Mouse (Mus musculus): ENCODE measurements at regions not wholly inside any gene's neighbourhood (a gene's known extent, or its start where the extent isn't known, plus 50 kb on each side); places are given as distances from the start of the nearest gene placed in this dataset.

GRCm38 (mm10) chr15:51628518-51628917, 2256.2 kb upstream of the Gm7489 start:
- peak; percentile 12 for DNase-seq (ENCODE audit: low read depth, low spot score)
- Histone ChIP-seq H3K4me3 (ENCODE audit: control insufficient read depth in 1 of 2, insufficient read depth in 1 of 2, low read depth in 2 of 2, low read length in 2 of 2) (peak overlapping the region; percentile 49 to 72), H3K4me1 (ENCODE audit: control insufficient read depth in 1 of 2, insufficient read depth in 2 of 2, low read length in 2 of 2) (no peaks in the 10 kb centered on the region; a peak in 2 of 4 replicates), H3K9ac (ENCODE audit: control insufficient read depth, low read depth, low read length, poor library complexity, severe bottlenecking) (0 out of 2 replicates have a peak overlapping the region, but pooled peaks have one; percentile 25), H3K79me2 (ENCODE audit: control insufficient read depth, insufficient read depth, low read length, poor library complexity) (no peaks in the 10 kb centered on the region), H3K9me3 (replicated peaks; ENCODE audit: insufficient read depth, low read length) (no peaks in the 10 kb centered on the region), H3K27ac (ENCODE audit: control insufficient read depth, low read depth, low read length) (no peak overlapping the region), H3K27me3 (ENCODE audit: control insufficient read depth in 1 of 2, insufficient read depth in 2 of 2, low read length in 2 of 2) (no peaks in the 10 kb centered on the region), H3K36me3 (ENCODE audit: control insufficient read depth in 1 of 2, insufficient read depth in 2 of 2, low read length in 2 of 2) (no peaks in the 10 kb centered on the region)
- no peak for TF ChIP-seq NELFE (IDR thresholded peaks at IDR 0.05; ENCODE audit: low read depth, low read length)
- no peak for TF ChIP-seq ETS1 (IDR thresholded peaks at IDR 0.05; ENCODE audit: low read depth, low read length)
- TF ChIP-seq SMC3 (IDR thresholded peaks at IDR 0.05; ENCODE audit: low read depth, low read length), result no peak
- no peak for TF ChIP-seq MEF2A (IDR thresholded peaks at IDR 0.05; ENCODE audit: extremely low read depth, insufficient replicate concordance, low read depth, low read length, poor library complexity, severe bottlenecking)

- no peaks in the 10 kb centered on the region for H3K9me3 ChIP-seq (replicated peaks; ENCODE audit: insufficient read depth, low read length)
- H3K4me1 ChIP-seq (ENCODE audit: control insufficient read depth in 1 of 2, insufficient read depth in 2 of 2, low read length in 2 of 2), result no peaks in the 10 kb centered on the region; a peak in 2 of 4 replicates
- H3K9ac ChIP-seq (ENCODE audit: control insufficient read depth, low read depth, low read length, poor library complexity, severe bottlenecking), result no peak overlapping the region
- H3K27ac ChIP-seq (ENCODE audit: control insufficient read depth, low read depth, low read length), result no peak overlapping the region
- no peaks in the 10 kb centered on the region for H3K79me2 ChIP-seq (ENCODE audit: control insufficient read depth, insufficient read depth, low read length, poor library complexity)
- H3K27me3 ChIP-seq (ENCODE audit: control insufficient read depth in 1 of 2, insufficient read depth in 2 of 2, low read length in 2 of 2), result no peaks in the 10 kb centered on the region
- no peak overlapping the region for H3K4me3 ChIP-seq (ENCODE audit: control insufficient read depth in 1 of 2, insufficient read depth in 1 of 2, low read depth in 2 of 2, low read length in 2 of 2)
- no peak for TF ChIP-seq MEF2A (IDR thresholded peaks at IDR 0.05; ENCODE audit: extremely low read depth, insufficient replicate concordance, low read depth, low read length, poor library complexity, severe bottlenecking)
- no peak for TF ChIP-seq SMC3 (IDR thresholded peaks at IDR 0.05; ENCODE audit: low read depth, low read length)
- TF ChIP-seq MAX (IDR thresholded peaks at IDR 0.05; ENCODE audit: low read length), result no peak
- H3K36me3 ChIP-seq (ENCODE audit: control insufficient read depth in 1 of 2, insufficient read depth in 2 of 2, low read length in 2 of 2), result no peaks in the 10 kb centered on the region
- DNase-seq (ENCODE audit: low read depth, low spot score), result no peak
These were observed 2252.8 kb upstream of the Gm7489 start for GRCm38 (mm10) chr15:51631881-51632280.

- 0 out of 2 replicates have a peak, but pooled peaks have one; percentile 13 for TF ChIP-seq TCF12 (IDR thresholded peaks at IDR 0.05; ENCODE audit: low read depth, low read length)
- no peak for TF ChIP-seq ZNF384 (IDR thresholded peaks at IDR 0.05; ENCODE audit: low read depth, low read length)
- no peak for TF ChIP-seq SIN3A (IDR thresholded peaks at IDR 0.05; ENCODE audit: low read length)
- no peak for TF ChIP-seq USF2 (IDR thresholded peaks at IDR 0.05; ENCODE audit: borderline replicate concordance in 1 of 2, insufficient read depth in 1 of 2, low read depth in 1 of 2, low read length in 2 of 2)
- Histone ChIP-seq H3K36me3 (ENCODE audit: control insufficient read depth in 1 of 2, insufficient read depth in 2 of 2, low read length in 2 of 2) (no peaks in the 10 kb centered on the region), H3K79me2 (ENCODE audit: control insufficient read depth, insufficient read depth, low read length, poor library complexity) (no peaks in the 10 kb centered on the region), H3K4me1 (ENCODE audit: control insufficient read depth in 1 of 2, insufficient read depth in 2 of 2, low read length in 2 of 2) (no peaks in the 10 kb centered on the region; a peak in 2 of 4 replicates), H3K27me3 (ENCODE audit: control insufficient read depth in 1 of 2, insufficient read depth in 2 of 2, low read length in 2 of 2) (no peaks in the 10 kb centered on the region), H3K4me3 (ENCODE audit: control insufficient read depth in 1 of 2, insufficient read depth in 1 of 2, low read depth in 2 of 2, low read length in 2 of 2) (no peak overlapping the region), H3K9me3 (replicated peaks; ENCODE audit: insufficient read depth, low read length) (no peaks in the 10 kb centered on the region), H3K9ac (ENCODE audit: control insufficient read depth, low read depth, low read length, poor library complexity, severe bottlenecking) (no peak overlapping the region), H3K27ac (ENCODE audit: control insufficient read depth, low read depth, low read length) (no peak overlapping the region)
- DNase-seq (ENCODE audit: low read depth, low spot score), result no peak
These were observed 2251.6 kb upstream of the Gm7489 start for GRCm38 (mm10) chr15:51633068-51633467.
